Mouse (Mus musculus): ENCODE measurements around the gene Spock1.

DNA sequence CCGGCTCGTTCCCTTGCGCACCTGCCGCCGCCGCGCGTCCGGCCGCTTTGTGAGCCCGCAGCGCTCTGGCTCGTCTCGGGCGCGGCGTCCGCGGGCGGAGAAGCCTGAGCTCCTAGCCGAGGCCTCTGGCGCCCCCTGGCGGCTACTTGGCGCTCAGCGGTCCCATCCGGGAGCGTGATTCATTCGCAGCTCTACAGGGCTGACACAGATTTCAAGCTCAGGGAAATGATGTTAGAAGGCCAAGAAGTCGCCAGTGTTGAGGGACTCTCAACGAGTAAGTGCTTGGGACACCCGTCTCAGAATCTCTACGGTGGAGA lies at the start of gene Spock1:
- no peak for TF ChIP-seq POLR2A (IDR thresholded peaks at IDR 0.05; ENCODE audit: borderline replicate concordance, extremely low read depth, low read depth, low read length)
- TF ChIP-seq CTCF (IDR thresholded peaks at IDR 0.05; ENCODE audit: insufficient read depth, low read length): peak; percentile 55

Data from lung, adult 2 months (tissue).